Mouse (Mus musculus) urinary bladder, postnatal 14 days (tissue): Measurements from ENCODE around the gene Suclg1.

Experiments used
- DNase-seq: peaks from one replicate; pipeline ENCODE4 v3.0.0; 2021; ENCODE audit warnings: low spot score

Gene Suclg1

DNA sequence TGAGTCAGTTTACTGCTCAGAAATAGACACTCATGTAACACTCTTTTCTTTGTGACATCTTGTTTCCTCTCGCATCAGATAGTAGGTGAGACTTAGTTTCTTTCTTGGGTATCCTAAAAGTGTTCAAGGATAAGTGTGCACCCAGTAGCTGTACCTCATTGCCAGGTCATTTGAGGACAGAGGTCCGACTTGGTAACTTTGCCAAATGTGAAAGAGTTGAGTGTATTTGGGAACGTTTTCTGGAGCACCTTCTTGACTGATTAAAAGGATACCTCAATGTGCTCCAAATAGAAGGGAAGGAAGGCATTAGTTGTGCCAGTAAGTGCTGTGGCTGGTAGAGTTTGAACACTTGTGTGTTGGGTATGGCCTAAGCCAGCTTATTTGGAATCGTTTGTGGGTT, 1.7 kb downstream of the Suclg1 start:
- DNase-seq, result no peak

DNA sequence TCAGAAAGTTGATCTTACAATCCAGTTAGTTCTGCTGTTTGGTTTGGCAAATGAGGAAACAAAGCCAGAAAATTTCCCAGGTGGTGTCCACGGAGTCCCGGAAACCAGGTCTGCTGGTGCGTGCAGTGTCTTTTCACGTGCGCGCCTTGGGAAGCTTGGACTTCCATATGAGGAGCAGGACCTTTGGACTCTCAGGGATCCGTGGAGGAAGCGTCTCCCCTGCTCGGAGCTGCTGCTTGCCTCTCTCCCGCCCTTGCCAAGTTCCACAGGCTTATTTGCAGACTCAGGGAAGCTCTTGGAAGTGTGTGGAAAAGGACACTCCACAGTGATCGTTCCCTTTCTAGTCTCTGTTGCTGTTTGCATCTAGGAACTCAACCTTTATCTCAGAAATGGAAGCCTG, 3.2 kb downstream of the Suclg1 start:
- no peak for DNase-seq

DNA sequence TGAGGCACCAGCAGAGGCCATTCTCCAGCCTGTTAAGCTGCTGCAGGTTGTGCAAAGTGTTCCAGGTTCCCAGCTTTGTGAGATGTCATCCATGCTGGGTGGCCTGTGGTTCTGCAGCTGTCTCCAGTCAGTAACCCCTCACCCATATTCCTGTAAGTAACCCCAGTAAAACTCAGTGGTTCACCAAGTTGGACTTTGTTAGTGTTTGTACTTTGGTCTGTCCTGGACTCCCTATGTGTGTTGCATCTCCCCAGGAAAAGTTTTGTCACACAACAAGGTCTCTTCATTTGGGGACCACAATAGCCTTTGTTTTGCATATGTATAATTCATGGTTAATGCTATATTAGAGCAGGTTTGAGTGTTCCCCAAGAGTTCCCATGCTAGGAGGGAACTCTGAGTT, 4.2 kb downstream of the Suclg1 start:
- no peak for DNase-seq

DNA sequence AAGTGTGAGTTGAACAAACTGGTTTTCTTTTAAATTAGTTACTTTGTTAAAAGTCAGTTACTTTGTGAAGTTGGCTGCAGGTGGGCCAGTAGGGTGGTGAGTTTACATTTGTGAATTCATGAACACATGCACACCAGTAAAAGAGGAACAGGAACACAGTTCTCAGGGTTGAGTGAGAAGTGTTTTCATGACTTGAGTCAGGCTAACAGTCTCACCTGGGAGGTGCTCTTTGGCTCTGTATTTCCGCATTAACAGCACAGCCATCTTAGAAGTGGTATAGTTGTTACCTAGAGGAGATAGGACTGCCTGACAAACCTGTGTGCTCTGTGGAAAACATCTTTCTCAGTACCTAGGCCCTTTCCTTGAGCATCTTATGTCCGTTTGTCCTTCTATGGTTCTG, 4.8 kb downstream of the Suclg1 start:
- no peak for DNase-seq

DNA sequence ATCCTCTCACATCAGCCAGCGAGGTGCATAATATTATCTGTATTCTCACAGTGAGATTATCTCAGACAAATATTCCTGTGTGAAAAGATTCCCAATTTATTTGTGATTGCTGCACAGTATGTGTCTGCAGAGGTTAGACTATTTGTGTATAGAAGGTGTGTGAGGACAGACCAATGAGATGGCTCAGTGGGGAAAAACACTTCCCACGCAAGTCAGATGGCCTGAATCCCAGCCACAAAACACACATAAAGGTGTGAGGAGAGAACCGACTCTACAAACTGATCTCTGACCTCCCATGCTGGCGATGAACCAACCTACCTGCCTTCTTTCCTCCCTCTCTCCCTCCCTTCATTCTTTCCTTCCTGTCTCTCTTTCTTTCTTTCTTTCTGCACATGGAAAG, 5.4 kb downstream of the Suclg1 start:
- DNase-seq, result no peak

DNA sequence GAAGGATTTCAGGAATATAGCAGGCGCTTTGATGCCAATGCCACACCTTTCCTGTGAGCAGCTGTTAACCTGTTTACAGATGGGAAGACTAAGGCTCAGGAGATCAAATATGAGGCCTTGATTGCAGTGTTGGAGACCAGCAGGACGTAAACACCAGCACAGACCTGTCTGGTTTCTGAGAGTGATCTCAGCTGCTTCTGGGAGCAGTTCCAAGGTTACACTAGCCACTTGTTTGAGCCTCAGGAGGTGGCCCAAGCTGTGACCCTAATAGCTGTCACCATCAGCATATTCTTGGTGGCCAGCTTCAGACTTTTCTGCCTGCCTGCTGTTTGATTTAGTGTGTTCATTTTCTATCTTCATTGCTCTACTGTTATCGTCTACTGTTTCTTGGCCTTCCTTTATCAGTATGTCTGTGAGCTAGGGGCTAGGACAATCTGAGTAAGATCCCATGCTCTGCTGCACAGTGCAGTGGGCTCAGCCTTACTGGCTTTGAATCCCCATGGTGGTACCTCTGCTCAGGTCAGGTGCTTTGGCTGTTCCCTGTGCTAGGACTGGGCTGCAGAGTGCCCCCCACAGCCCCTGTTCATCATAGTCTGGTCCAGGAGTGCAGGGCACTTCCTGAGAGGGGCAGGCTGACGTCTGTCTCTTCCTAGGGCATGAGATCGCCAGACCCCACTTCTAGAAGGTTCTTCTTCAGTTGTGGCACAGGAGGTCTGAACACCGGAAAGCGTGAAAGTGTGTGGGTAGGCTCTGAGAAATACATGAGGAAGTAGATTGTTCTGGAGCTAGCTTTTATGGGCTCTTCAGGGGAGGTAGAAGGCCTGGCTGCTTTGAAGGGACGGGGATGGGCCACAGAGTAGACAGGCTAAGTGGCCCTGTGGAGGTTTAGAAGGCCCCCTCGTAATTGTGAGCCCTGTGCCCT, 6.4 kb downstream of the Suclg1 start:
- no peak for DNase-seq

DNA sequence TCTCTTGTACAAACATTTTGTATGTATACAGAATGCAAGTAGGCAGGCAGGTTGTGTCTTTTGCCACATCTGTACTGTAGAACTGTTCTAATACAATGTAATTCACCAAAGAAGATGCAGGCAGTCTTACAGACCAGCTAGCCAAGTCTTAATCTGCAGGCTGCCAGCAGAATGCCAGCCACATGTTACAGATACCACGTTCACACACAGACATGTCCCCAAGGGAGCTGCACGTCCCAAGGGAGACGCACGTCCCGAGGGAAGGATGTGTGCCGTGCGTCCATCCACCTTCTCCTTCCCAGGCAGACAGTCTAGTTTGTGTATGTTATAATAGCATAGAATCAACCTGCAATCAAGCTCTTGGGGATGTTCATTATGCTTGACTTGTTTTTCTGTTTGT, 8.9 kb downstream of the Suclg1 start:
- DNase-seq, result no peak

DNA sequence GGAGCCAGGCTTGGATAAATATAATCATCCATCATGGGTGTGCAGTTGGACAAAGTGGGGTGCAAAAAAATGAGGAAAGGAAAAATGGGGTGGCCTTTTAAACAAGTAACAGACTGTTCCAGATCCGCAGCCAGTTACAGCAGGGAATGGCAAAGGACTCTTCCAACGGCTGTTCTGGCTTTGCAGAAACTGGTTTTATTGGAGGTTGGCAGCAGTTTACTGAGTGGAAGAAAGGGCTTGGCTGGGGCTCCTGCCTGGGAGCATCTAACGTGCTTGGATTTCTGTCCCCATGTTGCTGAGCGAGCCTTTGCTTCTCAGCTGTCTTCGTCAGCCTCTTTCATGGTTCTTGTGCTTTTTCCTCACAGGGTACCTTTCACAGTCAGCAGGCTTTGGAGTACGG, 11.9 kb downstream of the Suclg1 start:
- no peak for DNase-seq

DNA sequence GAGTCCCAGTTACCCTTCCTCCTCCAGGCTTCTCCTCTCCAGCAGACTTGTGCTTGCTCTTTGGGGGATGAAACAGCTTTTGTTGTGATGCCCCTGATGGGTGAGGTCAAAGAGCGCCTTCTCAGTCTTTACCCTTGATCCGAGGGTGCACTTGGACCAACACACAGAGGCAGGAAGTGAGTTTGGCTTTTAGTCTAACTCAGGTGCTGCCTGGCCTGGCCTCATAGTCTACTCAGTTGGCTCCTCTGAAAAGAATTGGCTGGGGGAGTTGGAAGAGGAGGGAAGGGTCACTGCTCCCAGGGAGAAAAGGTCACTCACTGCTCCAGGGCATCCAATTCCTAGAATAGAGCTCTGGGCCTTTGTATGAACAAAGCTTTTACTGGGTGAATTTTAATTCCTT, 16.6 kb downstream of the Suclg1 start:
- DNase-seq, result no peak

DNA sequence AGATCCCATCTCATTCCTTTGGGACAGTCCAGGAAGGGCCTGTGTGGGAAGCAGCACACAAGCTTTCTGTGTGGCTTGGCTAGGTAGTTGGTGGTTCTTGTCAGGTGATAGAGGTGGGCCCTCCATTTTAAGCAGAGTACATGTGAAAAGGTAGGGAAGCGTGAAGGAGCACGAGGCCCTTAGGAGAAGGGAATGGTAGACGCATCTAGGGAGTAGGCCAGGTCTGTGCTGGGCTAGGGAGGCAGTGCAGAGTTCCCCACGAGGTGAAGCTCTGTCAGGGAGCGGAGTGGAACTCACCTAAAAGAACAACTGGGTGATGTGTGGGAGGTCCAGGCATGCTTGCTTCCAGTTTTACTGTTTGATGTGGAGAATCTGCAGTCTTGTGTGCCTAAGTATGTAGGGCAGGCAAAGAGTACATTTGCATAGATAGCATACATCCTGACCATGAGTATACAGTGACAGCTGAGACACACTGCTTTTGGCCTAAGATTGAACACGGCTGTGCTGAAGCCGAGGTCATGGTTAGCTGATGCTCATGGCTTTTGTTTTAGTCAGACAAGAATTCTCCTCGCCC, 19.6 kb downstream of the Suclg1 start:
- no peak for DNase-seq

DNA sequence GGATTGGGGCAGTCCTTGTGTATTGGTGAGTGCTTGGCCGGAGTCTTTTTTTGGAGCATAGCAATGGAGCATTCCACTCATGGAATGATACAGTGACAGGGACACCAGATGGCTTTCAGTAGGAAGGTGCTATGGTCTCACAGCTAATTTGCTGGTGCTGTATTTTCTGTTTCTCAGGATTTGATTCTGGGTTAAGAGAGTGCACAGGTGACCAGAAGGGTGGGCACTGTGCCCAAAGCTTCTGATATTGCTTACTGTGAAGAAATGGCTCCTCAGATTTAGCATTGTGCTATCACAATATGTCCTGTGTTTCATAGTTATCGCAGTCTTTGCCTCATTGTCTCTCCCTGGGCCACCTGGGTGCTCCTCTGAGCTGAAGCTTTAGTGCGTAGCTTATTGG, 21.2 kb downstream of the Suclg1 start:
- DNase-seq, result no peak

DNA sequence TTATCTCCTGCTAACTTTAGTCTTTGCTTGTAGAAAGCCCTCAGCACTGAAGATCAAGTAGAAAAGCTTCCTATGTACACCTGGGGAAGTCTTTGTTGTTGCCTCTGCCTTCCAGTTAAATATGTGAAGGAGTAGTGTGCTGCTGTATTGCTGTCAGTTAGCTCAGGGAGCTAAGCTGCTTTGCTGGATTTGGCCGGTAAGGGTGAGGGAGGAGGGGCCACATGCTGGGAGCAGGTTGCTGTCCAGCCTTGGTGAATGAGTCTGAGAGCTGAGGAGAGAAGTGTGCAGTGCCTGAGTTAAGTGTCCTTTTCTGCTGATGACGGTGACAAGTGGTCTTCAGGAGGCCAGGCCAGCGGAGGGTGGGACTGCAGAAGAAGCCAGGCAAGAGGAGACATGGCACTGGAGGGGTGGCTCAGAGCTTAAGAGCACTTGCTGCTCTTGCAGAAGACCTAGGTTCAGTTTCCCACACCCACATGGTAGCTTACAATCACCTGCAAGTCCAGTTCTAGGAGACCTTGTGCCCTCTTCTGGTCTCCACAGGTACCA, 23.4 kb downstream of the Suclg1 start:
- DNase-seq, result no peak

DNA sequence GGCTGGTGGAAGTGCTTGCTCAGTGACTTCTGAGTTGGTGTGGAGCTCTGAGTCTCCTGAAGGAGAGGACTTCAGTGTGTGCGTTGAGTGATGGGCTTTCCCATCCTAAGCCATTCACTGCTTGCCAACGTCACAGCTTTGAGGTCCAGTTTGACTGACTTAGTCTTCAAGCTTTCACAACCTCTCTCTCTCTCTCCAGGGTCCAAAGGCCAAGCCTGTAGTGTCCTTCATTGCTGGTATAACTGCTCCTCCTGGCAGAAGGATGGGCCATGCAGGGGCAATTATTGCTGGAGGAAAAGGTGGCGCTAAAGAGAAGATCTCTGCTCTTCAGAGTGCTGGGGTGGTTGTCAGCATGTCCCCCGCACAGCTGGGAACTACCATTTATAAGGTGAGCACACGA, 26.8 kb downstream of the Suclg1 start:
- DNase-seq, result no peak

DNA sequence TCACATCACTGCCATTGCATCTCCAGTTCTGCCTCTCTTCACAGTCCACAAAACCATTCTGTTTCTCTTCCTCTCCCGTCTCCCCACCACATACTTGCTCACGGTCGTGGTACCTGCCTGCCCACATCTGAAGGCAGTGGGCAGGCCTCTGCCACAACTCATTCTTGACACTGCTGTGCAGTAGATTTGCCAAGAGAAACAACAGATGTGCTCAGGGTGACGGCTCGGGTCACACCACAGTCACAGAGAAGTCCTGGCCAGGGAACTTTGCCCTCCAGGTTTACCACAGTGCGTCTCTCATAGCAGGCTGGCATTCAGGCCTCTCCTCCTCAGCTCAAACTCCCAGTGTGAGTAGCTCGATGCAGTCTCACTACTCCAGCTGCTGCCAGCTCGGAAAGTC, 31.5 kb downstream of the Suclg1 start:
- no peak for DNase-seq

DNA sequence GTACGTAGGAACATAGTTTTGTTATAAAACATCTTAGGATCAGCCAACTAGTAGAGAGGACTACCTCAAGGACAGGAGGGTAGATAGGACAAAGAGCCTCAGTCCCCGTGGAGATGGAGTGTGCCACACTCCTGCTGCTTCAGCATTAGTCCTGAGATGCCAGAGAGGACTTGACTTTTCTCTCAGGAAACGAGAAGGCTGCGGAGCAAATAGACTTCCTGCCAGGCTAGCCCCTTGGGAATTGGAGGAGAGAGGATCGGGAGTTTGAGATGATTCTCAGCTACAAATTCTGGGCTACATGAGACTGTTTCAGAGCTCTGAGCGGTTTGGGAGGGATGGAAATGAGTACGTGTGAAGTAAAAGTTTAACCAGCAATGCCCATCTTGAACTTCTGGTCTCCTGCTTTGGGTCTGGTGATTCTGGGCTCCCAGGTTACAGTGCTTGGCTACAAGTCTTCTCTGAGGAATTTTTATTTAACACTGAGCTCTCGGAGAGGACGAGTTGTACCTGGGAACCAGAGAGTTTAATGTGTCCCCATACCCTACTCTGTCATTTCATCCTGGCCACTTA, 32.4 kb downstream of the Suclg1 start:
- no peak for DNase-seq

DNA sequence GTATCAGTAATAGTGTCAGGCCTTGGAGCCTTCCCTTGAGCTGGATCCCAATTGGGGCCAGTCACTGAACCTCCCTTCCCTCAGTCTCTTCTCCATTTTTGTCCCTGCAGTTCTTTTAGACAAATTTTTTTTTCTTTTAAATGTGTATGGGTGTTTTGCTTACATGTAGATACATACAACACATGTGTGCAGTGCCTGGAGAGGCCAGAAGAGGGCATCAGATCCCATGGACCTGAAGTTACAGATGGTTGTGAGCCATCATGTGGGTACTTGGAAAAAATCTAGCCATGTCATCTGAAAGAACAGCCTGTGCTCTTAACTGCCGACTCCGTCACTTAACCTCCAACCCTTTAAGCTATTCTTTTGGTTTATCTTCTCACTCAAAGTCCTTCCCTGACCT, 38.1 kb downstream of the Suclg1 start:
- DNase-seq, result no peak

DNA sequence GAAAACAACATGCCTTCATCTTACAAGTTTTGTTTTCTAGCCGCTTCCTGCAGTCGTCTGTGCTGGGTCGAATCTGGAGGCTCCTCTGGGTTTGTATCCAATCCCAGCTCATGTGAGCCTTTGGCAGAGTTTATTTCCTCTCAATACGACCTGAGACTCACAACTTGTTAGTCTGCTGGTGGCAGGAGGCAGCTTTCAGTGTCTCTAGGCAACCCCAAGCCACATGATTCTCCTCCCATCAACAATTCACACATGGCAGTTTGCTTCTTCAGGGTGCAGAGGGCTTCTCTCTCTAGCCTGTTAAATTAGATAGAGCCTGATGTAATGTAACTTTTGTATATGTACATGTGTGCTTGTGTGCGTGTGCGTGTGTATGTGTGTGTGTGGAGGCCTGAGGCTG, 58.7 kb downstream of the Suclg1 start:
- DNase-seq, result no peak

DNA sequence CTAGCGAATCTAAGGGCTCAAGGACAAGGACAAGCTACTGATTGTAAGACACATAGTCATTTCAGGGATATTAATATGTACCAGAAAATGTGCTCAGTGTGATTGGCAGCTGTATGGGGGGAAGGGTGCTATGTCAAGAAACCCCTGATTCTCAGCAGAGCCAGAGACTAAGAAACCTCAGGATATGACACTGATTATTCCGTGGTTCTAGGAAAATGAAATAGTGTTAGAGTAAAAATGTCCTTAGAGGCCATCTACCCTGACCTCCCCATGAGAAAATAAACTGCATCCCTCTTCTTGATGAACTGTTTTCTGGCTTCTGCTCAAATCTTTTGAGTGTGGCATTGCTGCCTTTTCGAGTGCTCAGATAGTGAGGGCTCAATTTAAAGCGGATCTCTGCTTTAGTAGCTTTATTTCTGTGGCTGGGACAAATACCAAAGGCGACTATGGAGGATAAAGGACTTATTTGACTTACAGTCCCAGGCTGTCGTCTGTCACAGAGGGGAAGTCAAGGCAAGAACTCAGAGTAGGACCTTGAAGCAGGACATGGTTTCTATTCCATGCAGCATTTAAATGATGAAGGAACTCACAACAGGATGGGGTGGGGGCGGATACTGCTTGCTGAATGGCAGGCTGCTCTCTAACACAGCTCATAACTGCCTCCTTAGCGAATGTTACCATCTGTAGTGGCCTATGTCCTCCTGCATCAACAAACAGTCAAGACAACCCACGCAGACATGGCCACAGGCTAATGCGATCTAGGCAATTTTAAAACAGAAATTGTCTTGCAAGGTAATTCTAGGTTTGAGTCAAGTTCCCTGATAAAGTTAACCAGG, 60.7 kb downstream of the Suclg1 start:
- no peak for DNase-seq

DNA sequence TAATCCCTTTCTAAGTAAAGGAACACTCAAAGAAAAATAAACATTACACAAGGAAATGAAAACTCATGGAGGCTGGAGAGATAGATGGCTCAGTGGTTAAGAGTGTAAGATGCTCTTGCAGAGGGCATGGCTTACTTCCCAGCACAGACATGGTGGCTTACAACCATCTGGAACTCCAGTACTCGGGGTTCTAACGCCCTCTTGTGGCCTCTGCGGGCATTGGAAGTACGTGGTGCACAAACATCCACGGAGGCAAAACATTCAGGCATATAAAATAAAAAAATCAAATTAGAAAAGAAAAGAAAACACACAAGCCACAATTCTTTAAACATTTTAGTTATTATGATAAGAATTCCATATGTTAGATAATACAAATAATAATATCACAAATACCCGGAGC, 63.2 kb downstream of the Suclg1 start:
- no peak for DNase-seq

DNA sequence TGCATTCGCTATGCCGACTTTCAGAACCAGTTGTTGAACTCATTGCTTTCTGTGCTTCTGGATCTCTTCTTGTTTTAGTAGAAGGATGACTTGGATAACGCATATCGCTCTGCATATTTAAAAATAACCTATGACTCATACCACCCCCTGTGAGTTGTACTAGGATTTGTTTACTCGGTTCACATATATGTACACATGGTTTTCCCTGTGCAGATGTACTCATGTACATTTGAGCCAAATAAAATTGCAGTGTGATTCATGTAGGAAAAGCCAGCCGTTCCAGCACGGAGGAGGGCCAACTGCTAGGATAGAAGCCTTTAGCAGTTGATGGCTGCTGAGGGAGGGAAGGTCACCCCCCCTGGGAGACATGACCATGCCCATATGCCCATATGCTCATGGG, 63.6 kb downstream of the Suclg1 start:
- DNase-seq, result no peak

DNA sequence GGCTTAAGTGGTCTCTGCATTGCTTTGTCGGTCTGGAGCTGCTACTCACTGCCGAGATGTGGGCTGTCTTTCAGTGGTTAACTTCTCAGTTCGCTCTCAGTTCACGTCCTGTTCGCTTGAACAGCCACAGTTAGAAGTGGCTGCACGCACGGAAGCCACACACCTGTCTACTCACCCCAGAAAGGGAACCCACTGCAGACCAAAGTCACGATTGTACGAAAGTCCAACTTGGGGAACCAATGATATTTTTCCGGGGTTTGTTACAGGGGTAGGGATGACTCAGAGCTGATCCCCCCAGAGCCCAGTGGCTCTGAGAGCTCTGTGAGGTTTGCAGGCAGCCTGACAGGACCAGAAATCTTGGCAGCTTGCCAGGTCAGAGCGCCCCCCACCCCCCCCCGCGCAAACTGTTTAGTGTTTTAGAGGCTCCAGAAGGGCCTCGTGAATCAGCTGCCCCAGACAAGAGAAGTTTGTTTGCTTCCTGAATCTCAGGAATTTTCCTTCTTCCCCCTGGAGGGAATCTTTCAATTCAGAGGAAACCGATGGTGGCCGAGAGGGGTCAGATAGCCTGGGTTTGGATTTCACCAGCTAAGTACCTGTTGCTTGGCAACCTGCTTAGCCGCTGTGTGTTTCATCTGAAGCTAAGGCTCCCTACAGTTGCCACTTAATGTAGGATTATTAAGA, 66.9 kb downstream of the Suclg1 start:
- peak; percentile 64 for DNase-seq

DNA sequence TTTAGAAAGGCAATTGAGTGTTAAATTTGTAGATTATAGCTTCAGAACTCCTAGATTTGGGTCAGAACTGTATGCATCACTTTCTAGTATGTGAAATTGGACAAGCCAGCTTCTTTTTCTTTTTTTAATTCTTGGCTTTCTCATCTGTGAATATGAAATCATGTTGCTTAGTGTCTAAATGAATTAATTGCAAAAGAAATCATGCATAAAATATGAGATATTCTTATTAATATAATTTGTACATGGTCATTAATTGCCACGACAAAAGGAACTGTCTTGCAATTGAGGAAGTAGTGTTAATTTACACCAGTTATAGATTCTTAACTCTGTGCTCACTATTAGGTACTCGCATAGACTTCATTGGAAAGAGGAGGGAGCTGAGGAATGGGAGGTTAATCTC, 74.1 kb downstream of the Suclg1 start:
- DNase-seq, result no peak
